Mouse (Mus musculus): ENCODE data around the gene Arap2. TPM values are rescaled to one million over a fixed set of nuclear protein-coding genes. Genes with fewer than 3 reads are reported as not detected.

The Arap2 gene
- polyA plus RNA-seq, 1 experiment from 2014 or later: 6.5 TPM

DNA sequence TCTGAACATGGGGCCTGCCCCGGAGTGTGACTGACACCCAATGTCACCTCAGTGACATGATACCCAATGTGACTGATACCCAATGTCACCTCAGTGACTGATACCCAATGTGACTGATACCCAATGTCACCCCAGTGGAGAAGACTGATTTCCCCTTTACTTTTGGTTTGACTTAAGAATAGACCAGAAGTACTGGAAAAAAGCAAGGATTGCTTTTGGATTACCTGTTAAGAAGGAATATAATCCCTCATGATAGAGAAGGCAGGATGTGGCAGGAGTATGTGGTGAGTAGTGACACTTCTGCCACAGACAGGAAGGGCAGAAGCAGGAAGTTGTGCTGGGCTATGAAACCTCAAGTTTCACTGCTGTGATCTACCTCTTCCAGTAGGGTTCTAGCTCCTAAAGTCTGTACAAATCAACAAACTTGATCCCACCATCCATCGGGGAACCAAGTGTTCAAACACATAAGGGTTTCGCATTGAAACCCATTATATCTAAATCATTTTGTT is 191.6 kb downstream of the Arap2 start:
- 91% methylated on average over 3 of the region's 3 CpGs for whole genome bisulfite sequencing
- no peaks in the 10 kb centered on the region for H3K27me3 ChIP-seq (replicated peaks)
- no peak overlapping the region for H3K27ac ChIP-seq
- H3K4me3 ChIP-seq: no peak overlapping the region
- no peaks in the 10 kb centered on the region for H3K4me1 ChIP-seq
- H3K9me3 ChIP-seq: no peaks in the 10 kb centered on the region
- no peak overlapping the region for H3K4me2 ChIP-seq
- no peak for ATAC-seq (replicated peaks)
- no peak overlapping the region for H3K9ac ChIP-seq
- H3K36me3 ChIP-seq (replicated peaks): no peaks in the 10 kb centered on the region

Other genes starting within 250 kb of the Arap2 start
- not detected in 2 replicates for gene Dthd1, start 47.7 kb upstream of the Arap2 start, polyA plus RNA-seq (2015; fragmentation: Nextera tagmentation; extraction: Ambion mirVana)

Measured in midbrain, embryonic 15.5 days (tissue).